Mouse (Mus musculus) testis, adult 2 months (tissue): Measurements from ENCODE around the gene Gnb1l.

Source experiments
- CTCF ChIP-seq: fragments of 200-500 bp; IDR thresholded peaks from 2 replicates; pipeline ENCODE4 v1.5.1; 2012; ENCODE audit warnings: low read depth, mild to moderate bottlenecking, inconsistent platforms, low read length, moderate library complexity; ENCODE audit not compliant: control insufficient read depth, insufficient read depth, insufficient replicate concordance
- POLR2A ChIP-seq: fragments of 200-500 bp; IDR thresholded peaks from 2 replicates; pipeline ENCODE4 v1.6.1; 2012; ENCODE audit warnings: low read depth, mild to moderate bottlenecking, inconsistent platforms, low read length, moderate library complexity; ENCODE audit not compliant: control insufficient read depth

DNA sequence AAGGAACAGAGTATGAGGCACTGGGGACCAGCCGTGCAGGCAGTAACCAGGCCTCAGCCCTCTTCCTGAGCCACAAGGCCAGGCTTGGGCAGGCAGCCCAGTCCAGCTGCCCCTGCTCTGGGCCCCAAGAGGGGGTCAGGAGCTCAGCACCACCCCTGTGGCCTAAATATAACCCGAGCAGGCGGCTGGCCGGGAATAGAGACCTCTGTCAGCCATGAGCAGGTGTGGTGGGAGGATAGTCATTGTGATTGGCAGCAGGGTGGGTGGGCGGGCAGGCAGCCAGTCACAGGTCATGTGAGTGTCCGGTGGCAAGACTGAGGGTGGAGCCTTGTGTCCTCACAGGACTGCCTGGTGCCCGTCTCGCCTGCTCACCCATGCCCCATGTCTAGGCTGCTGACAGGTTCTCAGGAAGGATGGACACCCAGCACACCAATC lies 105.8 kb downstream of the Gnb1l start:
- TF ChIP-seq POLR2A, result no peak
- TF ChIP-seq CTCF, result no peak
